Mouse (Mus musculus) stomach, embryonic 16.5 days (tissue): ENCODE measurements around the gene Ankrd11. TPM values are rescaled to one million over a fixed set of nuclear protein-coding genes. Genes with fewer than 3 reads are reported as not detected.
A peak's percentile ranks its signal among the peaks of the same experiment; 100 is the strongest.

Experiments
- ATAC-seq: fragments of 200-750 bp; cut with Nextera tagmentation; 2 replicates; pipeline ENCODE4 v1.8.0; 2017; ENCODE audit warnings: moderate number of reproducible peaks, moderate TSS enrichment; ENCODE audit not compliant: insufficient read depth, low FRiP score
- H3K27ac ChIP-seq: fragments of 300-500 bp; sonication (generic); 2 replicates; pipeline ENCODE4 v1.5.1; 2014; ENCODE audit warnings: low read length
- H3K27me3 ChIP-seq: fragments of 300-500 bp; sonication (generic); 2 replicates; pipeline ENCODE4 v1.6.1; 2014; ENCODE audit warnings: low read length, control low read depth, mixed read lengths; ENCODE audit not compliant: control insufficient read depth, insufficient read depth
- H3K36me3 ChIP-seq: fragments of 300-500 bp; sonication (generic); 2 replicates; pipeline ENCODE4 v1.6.1; 2014; ENCODE audit warnings: low read length; ENCODE audit not compliant: control insufficient read depth, insufficient read depth
- H3K4me1 ChIP-seq: fragments of 300-500 bp; sonication (generic); 2 replicates; pipeline ENCODE4 v1.6.1; 2014; ENCODE audit warnings: low read length, control low read depth, mixed read lengths; ENCODE audit not compliant: control insufficient read depth, insufficient read depth
- H3K4me2 ChIP-seq: fragments of 300-500 bp; sonication (generic); 2 replicates; pipeline ENCODE4 v1.6.1; 2014; ENCODE audit warnings: low read depth, low read length, mixed read lengths
- H3K4me3 ChIP-seq: fragments of 300-500 bp; sonication (generic); replicated peaks from 2 replicates; pipeline ENCODE4 v1.5.1; 2014; ENCODE audit warnings: mild to moderate bottlenecking, low read length
- H3K9ac ChIP-seq: fragments of 300-500 bp; sonication (generic); 2 replicates; pipeline ENCODE4 v1.6.1; 2014; ENCODE audit warnings: low read length
- H3K9me3 ChIP-seq: fragments of 300-500 bp; sonication (generic); replicated peaks from 2 replicates; pipeline ENCODE4 v1.6.1; 2016; ENCODE audit warnings: low read length, control low read depth; ENCODE audit not compliant: control insufficient read depth
- WGBS: fragments of 180-500 bp; shearing (Covaris S2); extraction: QIAGEN DNeasy Blood & Tissue Kit; methylation state at CpG from one replicate; pipeline ENCODE4 v1.1.7; 2014; 5-methylcytosine and 5-hydroxymethylcytosine counted together
- polyA plus RNA-seq: library from polyadenylated mRNA; unstranded; fragments of >200 nt; fragmentation: Nextera tagmentation; extraction: Ambion mirVana; gene quantifications from 2 replicates; pipeline ENCODE4 v1.2.1, GENCODE M21; 2015

Gene Ankrd11
- polyA plus RNA-seq, 1 experiment from 2014 or later: 24.6 TPM

DNA sequence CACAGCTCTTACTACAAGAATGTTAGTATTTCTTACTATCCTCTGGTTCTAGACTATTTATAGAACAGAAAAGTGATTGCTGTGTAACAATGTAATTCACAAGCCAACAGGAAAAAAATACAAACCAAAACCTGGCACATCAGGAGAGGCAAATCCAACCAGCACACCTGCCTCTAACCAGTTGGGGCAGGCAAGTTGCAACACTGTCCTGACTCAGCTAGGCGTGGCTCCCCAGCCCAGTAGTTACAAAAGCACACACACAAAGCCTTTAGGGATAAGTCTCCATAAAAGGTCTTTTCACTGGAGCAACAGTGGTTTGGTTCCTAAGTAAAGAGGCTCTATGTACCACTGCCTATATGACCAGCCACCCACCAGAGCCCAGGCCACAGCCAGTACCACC is 20.8 kb downstream of the Ankrd11 start:
- Histone ChIP-seq H3K4me3 (no peak overlapping the region), H3K4me2 (peak overlapping the region; percentile 19; the same call in 1 of the 2 replicates), H3K36me3 (no peaks in the 10 kb centered on the region), H3K9me3 (no peaks in the 10 kb centered on the region), H3K4me1 (peaks cover 42% of the 10 kb centered on the region), H3K9ac (no peak overlapping the region), H3K27ac (peak overlapping the region; percentile 92), H3K27me3 (no peaks in the 10 kb centered on the region)
- ATAC-seq: peak; percentile 84
- WGBS: 65% methylated on average over 1 of the region's 1 CpGs

DNA sequence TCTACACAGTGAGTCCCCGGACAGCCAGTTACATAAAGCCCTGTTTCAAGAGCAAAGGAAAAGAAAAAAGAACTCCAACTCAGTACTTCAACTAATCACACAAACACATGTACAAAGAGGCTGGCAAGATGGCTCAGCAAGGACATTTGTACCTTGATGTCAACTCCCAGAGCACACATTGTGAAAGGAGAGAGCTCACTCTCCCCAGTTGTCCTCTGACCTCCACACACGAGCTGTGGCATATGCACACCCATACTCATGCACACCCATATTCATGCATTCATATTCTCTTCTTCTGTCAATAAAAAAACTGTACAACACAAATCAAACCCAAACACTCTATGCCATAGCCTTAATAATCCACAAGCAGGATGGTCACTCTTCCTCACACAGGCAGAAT is 21.2 kb downstream of the Ankrd11 start:
- ATAC-seq: no peak; the same call in 1 of the 2 replicates
- H3K9ac ChIP-seq: no peak overlapping the region
- peaks cover 43% of the 10 kb centered on the region for H3K4me1 ChIP-seq
- H3K9me3 ChIP-seq: no peaks in the 10 kb centered on the region
- WGBS: 69% methylated on average over 2 of the region's 2 CpGs
- H3K4me3 ChIP-seq: no peak overlapping the region
- H3K4me2 ChIP-seq: peak overlapping the region; percentile 19; the same call in 1 of the 2 replicates
- H3K27ac ChIP-seq: peak overlapping the region; percentile 92
- no peaks in the 10 kb centered on the region for H3K36me3 ChIP-seq
- H3K27me3 ChIP-seq: no peaks in the 10 kb centered on the region

DNA sequence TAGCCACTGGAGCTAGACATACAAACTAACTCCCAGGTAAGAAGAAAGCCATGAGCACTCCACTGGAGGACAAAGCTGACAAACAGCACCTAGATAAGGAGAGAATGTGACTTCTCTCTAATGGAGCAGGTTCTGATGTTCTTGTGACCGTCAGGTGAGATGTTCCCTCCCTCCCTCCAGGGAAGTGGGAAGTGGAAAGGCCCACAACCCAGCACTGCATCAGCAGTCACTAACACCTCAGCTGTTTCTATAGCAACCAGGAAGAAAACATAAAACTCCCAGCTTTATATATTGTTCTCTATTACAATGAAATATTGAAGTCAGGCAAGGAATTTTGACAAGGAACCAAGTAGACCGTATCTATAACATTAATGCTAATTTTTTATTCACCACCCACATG is 22.0 kb downstream of the Ankrd11 start:
- H3K27me3 ChIP-seq: no peaks in the 10 kb centered on the region
- no peaks in the 10 kb centered on the region for H3K9me3 ChIP-seq
- H3K9ac ChIP-seq: no peak overlapping the region
- H3K4me1 ChIP-seq: peaks cover 49% of the 10 kb centered on the region
- H3K27ac ChIP-seq: peak overlapping the region; percentile 67; the same call in 1 of the 2 replicates
- 58% methylated on average over 2 of the region's 2 CpGs for WGBS
- no peak overlapping the region for H3K4me2 ChIP-seq
- no peak for ATAC-seq
- H3K4me3 ChIP-seq: no peak overlapping the region
- no peaks in the 10 kb centered on the region for H3K36me3 ChIP-seq

DNA sequence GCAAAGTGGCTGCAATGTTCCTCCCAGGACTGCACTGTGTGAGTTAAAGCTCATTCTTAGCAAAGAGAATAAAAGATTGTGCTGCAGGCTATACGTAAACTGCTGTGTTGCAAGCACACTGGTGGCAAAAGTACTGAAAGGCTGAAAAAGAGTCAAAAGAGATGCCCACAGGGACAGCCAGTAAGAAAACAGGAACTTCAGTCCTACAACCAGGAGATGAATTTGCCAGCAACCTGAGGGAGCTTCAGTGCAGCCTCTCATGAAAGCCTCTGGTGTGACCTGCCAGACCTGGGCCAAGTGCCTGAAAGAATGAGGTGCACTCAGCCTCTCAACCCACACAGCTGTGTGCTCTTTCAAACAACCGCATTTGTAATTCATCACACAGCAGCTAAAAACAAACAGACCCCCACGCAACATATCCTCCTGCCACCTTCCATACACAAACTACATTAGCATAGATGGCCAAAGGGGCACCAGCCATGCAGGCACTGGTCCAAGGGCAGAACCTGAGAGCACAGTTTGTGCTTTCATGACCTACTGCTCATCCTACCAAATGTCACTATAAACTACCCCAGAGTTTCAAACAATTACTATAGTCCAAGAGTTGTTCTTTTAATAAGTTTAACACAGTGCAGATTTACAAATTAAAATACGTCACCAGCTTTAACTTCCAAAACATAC is 23.5 kb downstream of the Ankrd11 start:
- Histone ChIP-seq H3K4me3 (no peak overlapping the region), H3K4me2 (no peak overlapping the region), H3K9ac (peak overlapping the region; percentile 38), H3K27me3 (no peaks in the 10 kb centered on the region), H3K27ac (peak overlapping the region; percentile 36; the same call in 1 of the 2 replicates), H3K4me1 (peaks cover 59% of the 10 kb centered on the region), H3K36me3 (no peaks in the 10 kb centered on the region), H3K9me3 (no peaks in the 10 kb centered on the region)
- no peak for ATAC-seq
- WGBS: 43% methylated on average over 4 of the region's 4 CpGs

DNA sequence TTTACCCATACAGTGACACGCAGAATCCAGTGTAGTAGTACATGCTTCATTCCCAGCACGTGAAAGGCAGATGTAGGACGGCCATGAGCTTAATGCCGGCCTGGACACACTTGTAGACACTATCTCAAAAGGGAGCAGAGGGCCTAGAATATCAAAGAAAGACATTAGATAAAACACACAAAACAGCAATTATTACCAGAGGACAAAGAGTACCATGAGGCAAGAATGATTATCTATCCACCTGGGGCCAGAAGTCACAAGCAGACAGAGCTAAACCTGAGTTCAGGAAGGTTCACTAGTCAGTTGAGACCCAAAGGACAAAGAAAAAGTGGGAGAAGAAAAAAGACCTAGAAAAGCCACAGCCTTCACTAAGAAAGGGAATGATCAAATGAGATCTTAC is 24.9 kb downstream of the Ankrd11 start:
- H3K9me3 ChIP-seq: no peaks in the 10 kb centered on the region
- WGBS: 69% methylated on average over 4 of the region's 4 CpGs
- peaks cover 54% of the 10 kb centered on the region for H3K4me1 ChIP-seq
- no peak overlapping the region for H3K4me2 ChIP-seq
- no peaks in the 10 kb centered on the region for H3K36me3 ChIP-seq
- no peak for ATAC-seq
- no peak overlapping the region for H3K4me3 ChIP-seq
- no peak overlapping the region for H3K9ac ChIP-seq
- no peaks in the 10 kb centered on the region for H3K27me3 ChIP-seq
- H3K27ac ChIP-seq: peak overlapping the region; percentile 68

DNA sequence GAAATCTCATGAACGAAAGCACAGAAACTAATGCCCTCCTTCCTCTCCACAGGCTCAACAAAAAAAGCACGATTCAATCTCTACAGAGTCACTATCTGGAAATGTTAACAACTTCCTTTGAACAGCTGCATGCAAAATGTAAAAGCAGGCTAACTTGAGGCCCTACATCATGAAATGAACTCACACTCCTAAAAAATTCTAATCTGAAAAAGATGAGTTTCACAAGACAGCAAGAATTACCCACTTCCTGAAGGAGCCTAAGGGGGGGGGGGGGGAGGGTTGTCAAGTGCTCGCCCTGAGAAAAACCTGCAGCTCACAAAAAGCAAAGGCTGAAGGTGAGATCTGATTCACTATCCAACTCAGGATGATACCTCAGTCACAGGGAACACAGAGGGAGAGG is 27.0 kb downstream of the Ankrd11 start:
- Histone ChIP-seq H3K9me3 (no peaks in the 10 kb centered on the region), H3K36me3 (no peaks in the 10 kb centered on the region), H3K9ac (no peak overlapping the region), H3K4me3 (no peak overlapping the region), H3K4me1 (peaks cover 38% of the 10 kb centered on the region), H3K27me3 (no peaks in the 10 kb centered on the region), H3K4me2 (no peak overlapping the region; the same call in 1 of the 2 replicates), H3K27ac (peak overlapping the region; percentile 68; the same call in 1 of the 2 replicates)
- ATAC-seq: no peak
- 40% methylated on average over 3 of the region's 3 CpGs for WGBS

DNA sequence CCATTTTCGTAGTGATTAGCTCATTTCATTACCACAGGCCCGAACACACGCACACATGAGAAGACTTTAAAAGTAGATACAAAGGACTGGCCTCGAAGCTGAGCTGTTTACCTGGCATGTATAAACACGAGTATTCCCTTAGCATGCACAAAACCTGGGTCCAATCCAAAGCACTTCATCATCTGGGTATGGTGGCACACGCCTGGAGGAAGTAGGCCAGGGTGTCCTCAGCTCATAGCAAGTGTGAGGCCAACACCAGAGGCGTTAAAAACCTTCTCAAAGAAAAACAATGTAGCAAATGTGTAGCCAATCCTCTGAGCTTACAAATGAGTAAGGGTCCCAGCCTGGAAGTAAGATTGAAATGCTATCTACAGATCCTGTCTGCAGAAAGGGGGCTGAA is 27.6 kb downstream of the Ankrd11 start:
- no peak overlapping the region for H3K9ac ChIP-seq
- ATAC-seq: no peak
- H3K27ac ChIP-seq: peak overlapping the region; percentile 49; the same call in 1 of the 2 replicates
- no peak overlapping the region for H3K4me3 ChIP-seq
- 66% methylated on average over 7 of the region's 7 CpGs for WGBS
- peaks cover 38% of the 10 kb centered on the region for H3K4me1 ChIP-seq
- H3K4me2 ChIP-seq: no peak overlapping the region
- no peaks in the 10 kb centered on the region for H3K27me3 ChIP-seq
- H3K9me3 ChIP-seq: no peaks in the 10 kb centered on the region
- no peaks in the 10 kb centered on the region for H3K36me3 ChIP-seq

DNA sequence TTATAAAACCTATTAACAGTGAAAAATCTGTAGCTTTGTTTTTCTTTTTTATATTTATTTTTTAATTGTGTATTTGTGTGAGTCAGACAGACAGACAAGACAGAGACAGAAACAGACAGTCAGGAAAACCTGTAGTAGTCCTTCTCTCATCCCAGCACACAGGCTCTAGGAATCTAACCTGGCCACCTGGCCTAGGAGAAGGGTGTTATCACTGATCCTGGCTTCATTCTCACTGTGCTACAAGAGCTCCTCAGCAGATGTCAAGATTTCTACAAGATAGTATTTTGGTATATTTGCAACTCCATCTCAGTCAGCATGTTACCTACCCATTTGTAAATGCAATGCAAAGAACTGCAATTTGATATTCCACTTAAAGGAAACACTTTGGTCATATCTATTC is 30.8 kb downstream of the Ankrd11 start:
- no peaks in the 10 kb centered on the region for H3K27me3 ChIP-seq
- H3K4me3 ChIP-seq: no peak overlapping the region
- H3K27ac ChIP-seq: no peak overlapping the region
- no peaks in the 10 kb centered on the region for H3K36me3 ChIP-seq
- peaks cover 22% of the 10 kb centered on the region; the same call in 1 of the 2 replicates for H3K4me1 ChIP-seq
- no peak overlapping the region for H3K4me2 ChIP-seq
- no peak overlapping the region for H3K9ac ChIP-seq
- H3K9me3 ChIP-seq: no peaks in the 10 kb centered on the region
- ATAC-seq: no peak

DNA sequence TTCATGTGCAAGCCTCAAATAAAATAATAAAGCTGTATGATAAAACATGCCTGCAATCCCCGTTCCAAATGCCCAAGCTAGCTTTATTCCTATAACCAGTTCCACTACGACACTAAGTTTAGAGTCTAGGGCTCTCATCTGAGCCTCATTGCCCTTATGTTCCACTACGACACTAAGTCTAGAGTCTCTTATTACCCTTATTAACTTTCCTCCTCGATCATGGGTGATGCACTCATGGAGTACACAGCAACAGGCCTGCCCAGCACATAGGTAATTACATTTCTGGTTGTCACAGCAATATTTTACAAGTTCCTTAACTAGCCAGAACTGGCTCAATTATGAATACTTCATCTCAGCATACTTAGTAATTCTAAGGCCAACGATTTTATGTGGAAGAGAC is 36.3 kb downstream of the Ankrd11 start:
- Histone ChIP-seq H3K27me3 (no peaks in the 10 kb centered on the region), H3K9ac (no peak overlapping the region), H3K4me3 (no peak overlapping the region), H3K36me3 (no peaks in the 10 kb centered on the region), H3K27ac (no peak overlapping the region), H3K9me3 (no peaks in the 10 kb centered on the region), H3K4me2 (no peak overlapping the region), H3K4me1 (peaks cover 15% of the 10 kb centered on the region; the same call in 1 of the 2 replicates)
- no peak for ATAC-seq
- 78% methylated on average over 5 of the region's 5 CpGs for WGBS
